Mouse (Mus musculus) CD4-positive naive resting alpha-beta T cell, adult 76 days (primary cell): Measurements from ENCODE around the gene Krtap4-16. TPM values are rescaled to one million over a fixed set of nuclear protein-coding genes. Genes with fewer than 3 reads are reported as not detected.

Experiments
- total RNA-seq: library from RNA; stranded (reverse); gene quantifications from one replicate; pipeline ENCODE4 v1.2.4, GENCODE M21; 2023

Gene Krtap4-16
- not detected for total RNA-seq

GRCm38 (mm10) chr11:99851508-99851907 lies at the start of gene Krtap4-16:
Gene Krtap4-16, minus strand, starts transcription at chr11:99851608.

DNA sequence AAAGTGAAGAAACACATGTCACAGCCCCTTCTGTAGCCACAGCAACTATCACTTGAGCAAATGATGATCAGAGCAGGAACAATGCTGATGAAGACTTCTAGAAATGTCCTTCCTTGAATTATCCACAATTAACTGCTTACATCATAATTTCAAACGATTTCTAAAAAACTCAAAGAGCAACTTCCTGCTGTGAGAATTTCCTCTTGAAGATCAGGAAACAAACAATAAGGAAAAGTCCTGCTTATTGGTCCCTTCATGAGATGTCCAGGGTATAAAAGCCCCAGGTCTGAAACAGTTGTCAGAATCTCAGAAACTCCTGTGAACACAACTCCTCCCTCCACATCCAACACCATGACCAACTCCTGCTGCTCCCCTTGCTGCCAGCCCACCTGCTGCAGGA lies 27.5 kb upstream of the Krtap4-16 start, which contains the start of gene Gm11567:
Gene Gm11567 (plus strand): TSS at position 301 of the 400 bp plus-strand sequence.

GRCm38 (mm10) chr11:99873089-99873488 lies 21.7 kb upstream of the Krtap4-16 start, which contains the start of gene Krtap9-1:
Gene Krtap9-1, plus strand, starts transcription at chr11:99873389.

DNA sequence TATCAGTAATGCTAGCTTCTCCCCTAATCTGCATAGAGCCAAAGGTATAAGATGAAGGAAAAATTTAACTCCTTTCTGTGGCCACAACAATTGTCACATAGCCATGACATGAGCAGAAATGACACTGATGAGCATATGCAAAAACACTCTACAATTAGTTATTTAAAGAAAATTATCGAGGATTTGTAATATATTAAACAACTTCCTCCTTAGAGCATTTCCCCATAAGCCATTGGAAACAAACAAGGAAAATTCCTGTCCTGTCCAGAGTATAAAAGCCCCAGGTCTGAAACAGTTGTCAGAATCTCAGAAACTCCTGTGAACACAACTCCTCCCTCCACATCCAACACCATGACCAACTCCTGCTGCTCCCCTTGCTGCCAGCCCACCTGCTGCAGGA lies 12.8 kb upstream of the Krtap4-16 start, which contains the start of gene Gm11559:
Gene Gm11559 (plus strand): TSS at position 301 of the 400 bp plus-strand sequence.

DNA sequence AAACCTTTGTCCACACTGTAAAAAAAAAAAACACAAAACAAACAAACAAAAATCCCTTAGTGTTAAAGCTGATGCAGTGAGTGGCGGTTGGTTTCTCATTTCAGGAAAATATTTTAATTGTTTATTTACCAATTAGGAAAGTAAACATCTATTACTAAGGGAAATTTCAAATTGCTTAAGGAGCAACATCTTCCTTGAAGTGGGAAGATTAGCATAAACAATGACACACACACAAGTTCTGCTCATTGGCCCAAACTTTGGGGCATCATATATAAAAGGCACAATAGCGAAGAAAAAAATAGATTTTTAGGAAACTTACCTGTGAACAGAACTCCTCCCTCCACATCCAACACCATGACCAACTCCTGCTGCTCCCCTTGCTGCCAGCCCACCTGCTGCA lies 6.2 kb upstream of the Krtap4-16 start, which contains the start of gene Gm11568:
Gene Gm11568 (plus strand): TSS at position 301 of the 400 bp plus-strand sequence.

DNA sequence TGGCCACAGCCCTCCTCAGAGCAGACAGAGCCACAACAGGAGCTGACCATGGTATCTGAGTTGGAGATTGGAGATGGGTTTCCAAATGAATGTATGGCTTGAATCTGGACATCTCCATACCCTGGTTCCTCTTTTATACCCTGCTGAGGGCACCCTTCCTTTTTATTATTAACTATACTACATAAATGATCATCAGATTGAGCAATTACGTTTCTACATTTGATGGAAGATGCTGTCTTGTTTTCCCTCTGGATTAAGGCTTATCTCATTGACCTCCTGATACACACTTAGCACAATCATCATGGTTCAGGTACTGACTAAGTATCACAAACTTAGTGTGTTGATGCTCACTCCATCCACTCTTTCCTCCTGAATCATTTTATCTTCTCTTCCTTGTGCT lies 13.4 kb downstream of the Krtap4-16 start, which contains the start of gene 2300003K06Rik:
Gene 2300003K06Rik (minus strand): TSS at position 101 of the 400 bp plus-strand sequence.

GRCm38 (mm10) chr11:99815566-99815965 lies 35.8 kb downstream of the Krtap4-16 start, which contains the start of gene Gm11564:
Gene Gm11564, minus strand, starts transcription at chr11:99815666.

GRCm38 (mm10) chr11:99809792-99810191 lies 41.6 kb downstream of the Krtap4-16 start, which contains the start of gene Krtap4-13:
Gene Krtap4-13, minus strand, starts transcription at chr11:99809892.

GRCm38 (mm10) chr11:99804346-99804745 lies 47.1 kb downstream of the Krtap4-16 start, which contains the start of gene Gm11554:
Gene Gm11554, minus strand, starts transcription at chr11:99804446.

Other genes with a start within 250 kb of the Krtap4-16 start
- gene Gm11938, start 248.3 kb downstream of the Krtap4-16 start, total RNA-seq = not detected
- gene Gm11937, start 241.4 kb downstream of the Krtap4-16 start, total RNA-seq = not detected
- not detected for gene Krtap2-4, start 236.8 kb downstream of the Krtap4-16 start, total RNA-seq
- gene Gm11562, start 231.2 kb downstream of the Krtap4-16 start, total RNA-seq = not detected
- not detected for gene Krtap4-1, start 223.4 kb downstream of the Krtap4-16 start, total RNA-seq
- gene Krtap4-2, start 216.5 kb downstream of the Krtap4-16 start, total RNA-seq = not detected
- gene Krtap4-7, start 207.5 kb downstream of the Krtap4-16 start, total RNA-seq = not detected
- not detected for gene Gm11555, start 201.4 kb downstream of the Krtap4-16 start, total RNA-seq
- gene Gm11563, start 192.6 kb downstream of the Krtap4-16 start, total RNA-seq = not detected
- gene Krtap4-6, start 185.6 kb downstream of the Krtap4-16 start, total RNA-seq = not detected
- gene Gm14190, start 160.9 kb downstream of the Krtap4-16 start, total RNA-seq = not detected
- not detected for gene Gm14180, start 117.3 kb downstream of the Krtap4-16 start, total RNA-seq
- gene Gm11595, start 78.7 kb downstream of the Krtap4-16 start, total RNA-seq = not detected
- gene Krtap4-8, start 70.9 kb downstream of the Krtap4-16 start, total RNA-seq = not detected
- not detected for gene Krtap4-9, start 66.4 kb downstream of the Krtap4-16 start, total RNA-seq
- not detected for gene Gm11596, start 58.1 kb downstream of the Krtap4-16 start, total RNA-seq
- not detected for gene Gm11569, start 52.7 kb downstream of the Krtap4-16 start, total RNA-seq
- gene Gm11554, start 47.2 kb downstream of the Krtap4-16 start, total RNA-seq = not detected
- not detected for gene Krtap4-13, start 41.7 kb downstream of the Krtap4-16 start, total RNA-seq
- gene Gm11564, start 35.9 kb downstream of the Krtap4-16 start, total RNA-seq = not detected
- gene 2300003K06Rik, start 13.5 kb downstream of the Krtap4-16 start, total RNA-seq = not detected
- not detected for gene Gm11568, start 6.3 kb upstream of the Krtap4-16 start, total RNA-seq
- not detected for gene Gm11559, start 12.9 kb upstream of the Krtap4-16 start, total RNA-seq
- gene Krtap9-1, start 21.8 kb upstream of the Krtap4-16 start, total RNA-seq = not detected
- gene Gm11567, start 27.6 kb upstream of the Krtap4-16 start, total RNA-seq = not detected
- gene Krtap31-1, start 56.3 kb upstream of the Krtap4-16 start, total RNA-seq = not detected
- gene Gm11565, start 63.1 kb upstream of the Krtap4-16 start, total RNA-seq = not detected
- not detected for gene Krtap31-2, start 84.7 kb upstream of the Krtap4-16 start, total RNA-seq
- not detected for gene Krtap9-5, start 96.9 kb upstream of the Krtap4-16 start, total RNA-seq
- gene Krtap29-1, start 127.4 kb upstream of the Krtap4-16 start, total RNA-seq = not detected
- not detected for gene Krtap16-1, start 135.0 kb upstream of the Krtap4-16 start, total RNA-seq
- not detected for gene Krtap17-1, start 142.4 kb upstream of the Krtap4-16 start, total RNA-seq
- not detected for gene Krt33a, start 164.6 kb upstream of the Krtap4-16 start, total RNA-seq
- gene Krt33b, start 178.3 kb upstream of the Krtap4-16 start, total RNA-seq = not detected
- not detected for gene Krt34, start 189.9 kb upstream of the Krtap4-16 start, total RNA-seq
- gene Krt31, start 198.9 kb upstream of the Krtap4-16 start, total RNA-seq = not detected
- not detected for gene Krt32, start 236.6 kb upstream of the Krtap4-16 start, total RNA-seq
- gene Krt35, start 244.6 kb upstream of the Krtap4-16 start, total RNA-seq = not detected